Mouse (Mus musculus): ENCODE measurements around the gene Rabggta.

The Rabggta gene

GRCm38 (mm10) chr14:55733889-55734288 is 11.8 kb upstream of the Rabggta start:
- DNase-seq (ENCODE audit: low read depth, low spot score), result no peak

GRCm38 (mm10) chr14:55730531-55731032 is 8.5 kb upstream of the Rabggta start:
- DNase-seq (ENCODE audit: low read depth, low spot score), result no peak

GRCm38 (mm10) chr14:55730116-55730515 is 8.1 kb upstream of the Rabggta start:
- DNase-seq (ENCODE audit: low read depth, low spot score), result no peak

GRCm38 (mm10) chr14:55727889-55728685 is 6.0 kb upstream of the Rabggta start:
- DNase-seq (ENCODE audit: low read depth, low spot score), result no peak

- DNase-seq (ENCODE audit: low read depth, low spot score), result no peak
Observed at GRCm38 (mm10) chr14:55726261-55726660, 4.2 kb upstream of the Rabggta start.

GRCm38 (mm10) chr14:55724411-55724871 is 2.4 kb upstream of the Rabggta start:
- DNase-seq (ENCODE audit: low read depth, low spot score), result peak; percentile 95

GRCm38 (mm10) chr14:55723433-55723832 is 1.4 kb upstream of the Rabggta start:
- no peak for DNase-seq (ENCODE audit: low read depth, low spot score)

GRCm38 (mm10) chr14:55722438-55722945 is 429 bp upstream of the Rabggta start:
- DNase-seq (ENCODE audit: low read depth, low spot score), result no peak

- DNase-seq (ENCODE audit: low read depth, low spot score), result no peak
Observed at GRCm38 (mm10) chr14:55721076-55721475, 987 bp downstream of the Rabggta start.

GRCm38 (mm10) chr14:55720666-55721065 is 1.4 kb downstream of the Rabggta start:
- no peak for DNase-seq (ENCODE audit: low read depth, low spot score)

- no peak for DNase-seq (ENCODE audit: low read depth, low spot score)
Observed at GRCm38 (mm10) chr14:55719737-55720136, 2.3 kb downstream of the Rabggta start.

- DNase-seq (ENCODE audit: low read depth, low spot score), result no peak
Observed at GRCm38 (mm10) chr14:55716884-55717283, 5.2 kb downstream of the Rabggta start.

- no peak for DNase-seq (ENCODE audit: low read depth, low spot score)
Observed at GRCm38 (mm10) chr14:55716271-55716670, 5.8 kb downstream of the Rabggta start.

- no peak for DNase-seq (ENCODE audit: low read depth, low spot score)
Observed at GRCm38 (mm10) chr14:55714893-55715292, 7.2 kb downstream of the Rabggta start.

GRCm38 (mm10) chr14:55713729-55714122 is 8.3 kb downstream of the Rabggta start, which contains the start of gene Tgm1:
TSS of gene Tgm1 (minus strand) at chr14:55713926.
- DNase-seq (ENCODE audit: low read depth, low spot score), result no peak

GRCm38 (mm10) chr14:55713007-55713728 is 8.9 kb downstream of the Rabggta start:
- no peak for DNase-seq (ENCODE audit: low read depth, low spot score)

- no peak for DNase-seq (ENCODE audit: low read depth, low spot score)
Observed at GRCm38 (mm10) chr14:55711786-55712185, 10.3 kb downstream of the Rabggta start.

- no peak for DNase-seq (ENCODE audit: low read depth, low spot score)
Observed at GRCm38 (mm10) chr14:55709509-55709908, 12.6 kb downstream of the Rabggta start.

GRCm38 (mm10) chr14:55707397-55707796 is 14.7 kb downstream of the Rabggta start:
- DNase-seq (ENCODE audit: low read depth, low spot score), result no peak

GRCm38 (mm10) chr14:55706051-55706600 is 15.9 kb downstream of the Rabggta start:
- no peak for DNase-seq (ENCODE audit: low read depth, low spot score)

GRCm38 (mm10) chr14:55702761-55703160 is 19.3 kb downstream of the Rabggta start:
- DNase-seq (ENCODE audit: low read depth, low spot score), result no peak

GRCm38 (mm10) chr14:55701131-55701530 is 20.9 kb downstream of the Rabggta start:
- DNase-seq (ENCODE audit: low read depth, low spot score), result no peak

Data from CD4-positive helper T cell, adult 2 months (primary cell).